Mouse (Mus musculus) granulocyte monocyte progenitor cell, adult 5-6 weeks (primary cell): ENCODE results near the gene Ppp2r5e. TPM values are rescaled to one million over a fixed set of nuclear protein-coding genes. Genes with fewer than 3 reads are reported as not detected.
A peak's percentile ranks its signal among the peaks of the same experiment; 100 is the strongest.

Source experiments
- ATAC-seq: replicated peaks from 2 replicates; pipeline ENCODE4 v1.8.0; 2016; ENCODE audit warnings: mild to moderate bottlenecking, moderate TSS enrichment, inconsistent platforms; ENCODE audit not compliant: poor library complexity, severe bottlenecking
- total RNA-seq, 2 experiments: library from RNA; stranded (forward) in 1 of 2; stranded (reverse) in 1 of 2; fragments of 200-712, 200-1000 nt in 1 of 2; fragments of >200 nt in 1 of 2; fragmentation: Nextera tagmentation in 1 of 2; gene quantifications; 2 replicates each; pipeline ENCODE4 v1.2.3; 2014 to 2017

Gene Ppp2r5e
- total RNA-seq (2014; fragmentation: Nextera tagmentation) (20.9 and 22.4 TPM in 2 replicates), total RNA-seq (2017) (11.2 and 12.9 TPM in 2 replicates)

- ATAC-seq = peak; percentile 94
Observed at GRCm38 (mm10) chr12:75596154-75597002, at the start of gene Ppp2r5e. TSS of gene Ppp2r5e (minus strand) at chr12:75596245.

GRCm38 (mm10) chr12:75645780-75646179 lies 49.7 kb upstream of the Ppp2r5e start:
- no peak for ATAC-seq

GRCm38 (mm10) chr12:75641726-75642125 lies 45.7 kb upstream of the Ppp2r5e start:
- no peak for ATAC-seq

GRCm38 (mm10) chr12:75638345-75638744 lies 42.3 kb upstream of the Ppp2r5e start:
- peak; percentile 70 for ATAC-seq

GRCm38 (mm10) chr12:75637103-75637502 lies 41.1 kb upstream of the Ppp2r5e start:
- peak; percentile 82 for ATAC-seq

- ATAC-seq = peak; percentile 34; the same call in 1 of the 2 replicates
Observed at GRCm38 (mm10) chr12:75635771-75636430, 39.9 kb upstream of the Ppp2r5e start.

- no peak for ATAC-seq
Observed at GRCm38 (mm10) chr12:75629618-75630017, 33.6 kb upstream of the Ppp2r5e start.

- ATAC-seq = no peak
Observed at GRCm38 (mm10) chr12:75623292-75623691, 27.2 kb upstream of the Ppp2r5e start.

- no peak for ATAC-seq
Observed at GRCm38 (mm10) chr12:75622835-75623234, 26.8 kb upstream of the Ppp2r5e start.

GRCm38 (mm10) chr12:75616841-75617240 lies 20.8 kb upstream of the Ppp2r5e start:
- ATAC-seq = peak; percentile 25; the same call in 1 of the 2 replicates

- ATAC-seq = peak; percentile 9
Observed at GRCm38 (mm10) chr12:75616158-75616791, 20.2 kb upstream of the Ppp2r5e start.

GRCm38 (mm10) chr12:75615556-75615955 lies 19.5 kb upstream of the Ppp2r5e start:
- ATAC-seq = no peak

- peak; percentile 42 for ATAC-seq
Observed at GRCm38 (mm10) chr12:75612711-75613110, 16.7 kb upstream of the Ppp2r5e start.

- ATAC-seq = no peak
Observed at GRCm38 (mm10) chr12:75599490-75599889, 3.4 kb upstream of the Ppp2r5e start.

- ATAC-seq = no peak
Observed at GRCm38 (mm10) chr12:75598988-75599387, 2.9 kb upstream of the Ppp2r5e start.

GRCm38 (mm10) chr12:75597707-75598106 lies 1.7 kb upstream of the Ppp2r5e start:
- ATAC-seq = no peak

GRCm38 (mm10) chr12:75595291-75596153 lies 523 bp downstream of the Ppp2r5e start:
- no peak for ATAC-seq

GRCm38 (mm10) chr12:75594404-75594803 lies 1.6 kb downstream of the Ppp2r5e start:
- ATAC-seq = no peak

GRCm38 (mm10) chr12:75593817-75594216 lies 2.2 kb downstream of the Ppp2r5e start:
- ATAC-seq = no peak

- no peak for ATAC-seq
Observed at GRCm38 (mm10) chr12:75587501-75587900, 8.5 kb downstream of the Ppp2r5e start.
